Mouse (Mus musculus): ENCODE measurements around the gene Vps9d1. TPM values are rescaled to one million over a fixed set of nuclear protein-coding genes. Genes with fewer than 3 reads are reported as not detected.

The Vps9d1 gene
- polyA plus RNA-seq (2017; shearing (Covaris generic)): 16.4 TPM

GRCm38 (mm10) chr8:123254099-123254885 lies at the start of gene Vps9d1, which contains the start of gene Zfp276:
TSS of gene Vps9d1 (minus strand) at chr8:123254348.
TSS of gene Zfp276 (plus strand) at chr8:123254195.

DNA sequence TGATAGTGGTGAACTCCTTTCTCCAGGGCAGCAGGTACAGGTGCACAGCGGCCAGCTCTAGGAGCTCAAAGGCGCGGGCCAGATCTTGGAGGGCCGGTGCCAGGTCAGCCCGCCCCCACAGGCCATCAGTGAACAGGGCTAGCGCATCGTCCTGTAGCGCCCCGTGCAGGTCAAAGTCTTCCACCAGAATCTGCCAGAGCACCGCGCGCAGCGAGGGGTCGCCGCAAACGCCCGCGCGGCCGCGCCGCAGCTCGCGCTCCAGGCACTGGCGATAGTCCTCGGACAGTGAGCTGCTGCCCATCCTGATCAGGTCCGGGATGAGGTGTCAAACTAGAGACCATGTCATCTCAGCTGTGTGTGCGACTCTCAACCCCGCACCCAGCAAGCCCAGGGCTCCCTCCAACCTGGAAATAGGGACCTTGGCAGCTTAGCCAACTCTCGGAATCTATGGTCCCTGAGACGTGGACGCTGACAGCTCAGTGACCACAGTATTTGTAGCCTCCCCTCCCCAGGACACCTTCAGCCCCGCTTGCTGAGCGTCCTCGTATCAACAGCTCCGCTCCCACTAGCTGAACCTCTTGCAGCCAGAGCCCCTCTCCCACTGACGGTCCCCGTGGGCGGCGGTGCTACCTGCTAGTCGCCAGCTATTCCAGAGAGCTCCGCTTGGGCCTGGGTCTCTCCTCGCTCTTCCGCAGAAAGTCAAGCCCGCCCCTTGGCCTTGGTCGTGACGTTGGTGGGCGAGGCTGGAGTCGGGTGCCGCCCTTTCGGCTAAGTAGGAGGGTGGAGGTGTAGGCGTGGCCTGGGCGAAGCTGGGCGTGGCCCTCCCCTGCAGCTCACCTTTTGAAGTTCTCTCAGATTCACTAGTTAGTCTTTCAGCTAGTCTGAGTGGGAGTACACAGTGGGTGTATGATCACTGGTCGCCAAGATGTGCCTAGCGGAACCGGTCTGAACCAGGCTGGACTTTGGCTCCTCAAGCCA lies 18.3 kb downstream of the Vps9d1 start, which contains the start of gene Spata2l:
TSS of gene Spata2l (minus strand) at position 714 of the 978 bp plus-strand sequence.

DNA sequence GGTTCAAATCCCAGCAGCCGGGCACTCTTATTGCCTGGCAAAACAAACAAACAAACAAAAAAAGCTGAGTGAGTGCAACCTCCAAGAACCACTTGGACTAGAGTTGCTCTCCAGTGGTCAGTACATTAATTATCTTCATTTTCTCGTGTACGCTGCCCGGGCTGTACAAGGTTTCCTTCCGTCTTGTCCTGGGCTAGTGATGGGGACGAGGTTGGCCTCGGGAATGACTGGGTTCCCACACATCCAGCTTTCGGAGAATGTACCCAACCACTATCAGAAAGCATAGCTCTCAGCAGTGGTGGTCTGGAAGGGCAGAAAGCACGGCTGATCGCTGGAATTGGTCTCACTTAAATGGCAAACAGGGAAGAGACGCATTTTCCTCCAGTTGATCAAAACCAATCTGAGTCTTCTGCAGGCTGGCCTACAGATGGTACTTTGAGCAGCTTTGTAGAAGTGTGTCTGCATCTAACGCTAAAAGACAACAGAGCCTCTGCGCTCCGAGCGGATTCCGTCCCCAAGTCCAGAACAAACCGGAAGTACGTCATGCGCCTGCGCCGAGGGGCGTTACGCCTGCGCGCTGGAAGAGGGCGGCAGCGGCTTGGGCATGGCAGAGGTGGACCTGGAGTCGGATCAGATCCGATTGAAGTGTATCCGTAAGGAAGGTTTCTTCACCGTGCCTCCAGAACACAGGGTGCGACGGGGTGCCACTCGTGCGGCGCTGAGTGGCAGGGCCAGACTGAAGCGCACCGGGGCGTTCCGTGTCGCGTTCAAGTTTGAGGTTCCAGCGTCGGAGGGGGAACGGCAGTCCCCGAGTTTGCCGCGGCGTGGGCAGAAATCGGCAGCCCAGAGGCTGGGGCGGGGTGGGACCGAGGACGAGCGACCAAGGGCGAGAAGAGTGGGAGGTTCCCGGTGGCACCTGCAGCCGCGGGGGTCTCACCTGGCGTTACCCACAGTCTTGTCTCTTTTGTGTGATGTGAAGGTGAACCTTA lies 29.6 kb downstream of the Vps9d1 start, which contains the start of gene Cdk10:
TSS of gene Cdk10 (plus strand) at position 565 of the 989 bp plus-strand sequence.

GRCm38 (mm10) chr8:123212321-123213117 lies 41.6 kb downstream of the Vps9d1 start, which contains the start of the genes Chmp1a and Spata33:
TSS of gene Chmp1a (minus strand) at chr8:123212763.
TSS of gene Spata33 (plus strand) at chr8:123212832.

Other genes starting within 250 kb of the Vps9d1 start
- gene Ankrd11, start 212.1 kb downstream of the Vps9d1 start, polyA plus RNA-seq (2017; shearing (Covaris generic)): 54.3 TPM
- gene Spg7, start 191.4 kb downstream of the Vps9d1 start, polyA plus RNA-seq (2017; shearing (Covaris generic)): 11.0 TPM
- gene Rpl13, start 152.0 kb downstream of the Vps9d1 start, polyA plus RNA-seq (2017; shearing (Covaris generic)): 960 TPM
- gene Cpne7, start 137.0 kb downstream of the Vps9d1 start, polyA plus RNA-seq (2017; shearing (Covaris generic)): 1.5 TPM
- gene Sult5a1, start 96.0 kb downstream of the Vps9d1 start, polyA plus RNA-seq (2017; shearing (Covaris generic)): not detected
- not detected for gene Dpep1, start 68.1 kb downstream of the Vps9d1 start, polyA plus RNA-seq (2017; shearing (Covaris generic))
- 264 TPM for gene Chmp1a, start 41.6 kb downstream of the Vps9d1 start, polyA plus RNA-seq (2017; shearing (Covaris generic))
- not detected for gene Spata33, start 41.5 kb downstream of the Vps9d1 start, polyA plus RNA-seq (2017; shearing (Covaris generic))
- 26.3 TPM for gene Cdk10, start 29.5 kb downstream of the Vps9d1 start, polyA plus RNA-seq (2017; shearing (Covaris generic))
- gene Spata2l, start 18.1 kb downstream of the Vps9d1 start, polyA plus RNA-seq (2017; shearing (Covaris generic)): 6.6 TPM
- 13.7 TPM for gene Zfp276, start 153 bp downstream of the Vps9d1 start, polyA plus RNA-seq (2017; shearing (Covaris generic))
- gene Fanca, start 64.2 kb upstream of the Vps9d1 start, polyA plus RNA-seq (2017; shearing (Covaris generic)): 7.4 TPM
- not detected for gene Spire2, start 78.4 kb upstream of the Vps9d1 start, polyA plus RNA-seq (2017; shearing (Covaris generic))
- 356 TPM for gene Tcf25, start 119.4 kb upstream of the Vps9d1 start, polyA plus RNA-seq (2017; shearing (Covaris generic))
- gene Mc1r, start 152.8 kb upstream of the Vps9d1 start, polyA plus RNA-seq (2017; shearing (Covaris generic)): 0.07 TPM
- gene Tubb3, start 157.1 kb upstream of the Vps9d1 start, polyA plus RNA-seq (2017; shearing (Covaris generic)): 0.33 TPM
- gene Def8, start 169.2 kb upstream of the Vps9d1 start, polyA plus RNA-seq (2017; shearing (Covaris generic)): 19.8 TPM
- gene Afg3l1, start 223.6 kb upstream of the Vps9d1 start, polyA plus RNA-seq (2017; shearing (Covaris generic)): 65.8 TPM

All from CD4-positive, CD25-positive, alpha-beta regulatory T cell, adult 9 weeks (primary cell).